Mouse (Mus musculus) lung, postnatal 0 days (tissue): ENCODE data around the gene Mical3. TPM values are rescaled to one million over a fixed set of nuclear protein-coding genes. Genes with fewer than 3 reads are reported as not detected.

ENCODE experiments used
- ATAC-seq: fragments of 200-750 bp; cut with Nextera tagmentation; 2 replicates; pipeline ENCODE4 v1.8.0; 2017; ENCODE audit warnings: moderate library complexity
- DNase-seq: peaks from one replicate; pipeline ENCODE4 v3.0.0-alpha.2; 2016; ENCODE audit warnings: low spot score
- H3K27ac ChIP-seq: fragments of 300-500 bp; sonication (generic); 2 replicates; pipeline ENCODE4 v1.5.1; 2014; ENCODE audit warnings: antibody characterized with exemption, mild to moderate bottlenecking, low read length, mixed read lengths
- H3K27me3 ChIP-seq: fragments of 300-500 bp; sonication (generic); replicated peaks from 2 replicates; pipeline ENCODE4 v1.6.1; 2014; ENCODE audit warnings: low read length, mixed read lengths; ENCODE audit not compliant: insufficient read depth
- H3K36me3 ChIP-seq: fragments of 300-500 bp; sonication (generic); 2 replicates; pipeline ENCODE4 v1.6.1; 2014; ENCODE audit warnings: low read length, mixed read lengths; ENCODE audit not compliant: insufficient read depth
- H3K4me1 ChIP-seq: fragments of 300-500 bp; sonication (generic); 2 replicates; pipeline ENCODE4 v1.6.1; 2014; ENCODE audit warnings: antibody characterized with exemption, low read depth, low read length, mixed read lengths; ENCODE audit not compliant: insufficient read depth
- H3K4me2 ChIP-seq: fragments of 300-500 bp; sonication (generic); replicated peaks from 2 replicates; pipeline ENCODE4 v1.6.1; 2014; ENCODE audit warnings: low read depth, mild to moderate bottlenecking, low read length, moderate library complexity, mixed read lengths
- H3K4me3 ChIP-seq: fragments of 300-500 bp; sonication (generic); 2 replicates; pipeline ENCODE4 v1.5.1; 2014; ENCODE audit warnings: low read depth, low read length
- H3K9ac ChIP-seq: fragments of 300-500 bp; sonication (generic); replicated peaks from 2 replicates; pipeline ENCODE4 v1.6.1; 2014; ENCODE audit warnings: low read depth, mild to moderate bottlenecking
- H3K9me3 ChIP-seq: fragments of 300-500 bp; sonication (generic); 2 replicates; pipeline ENCODE4 v1.6.1; 2016; ENCODE audit warnings: low read length, mixed read lengths
- CTCF ChIP-seq: IDR thresholded peaks from 2 replicates; pipeline ENCODE4 v1.5.1; 2016; ENCODE audit warnings: antibody characterized with exemption, mild to moderate bottlenecking
- EP300 ChIP-seq: IDR thresholded peaks from 2 replicates; pipeline ENCODE4 v1.6.1; 2016; ENCODE audit warnings: antibody characterized with exemption, mild to moderate bottlenecking, control low read depth
- WGBS: fragments of 180-500 bp; shearing (Covaris S2); extraction: QIAGEN DNeasy Blood & Tissue Kit; methylation state at CpG from one replicate; pipeline ENCODE4 v1.1.7; 2014; 5-methylcytosine and 5-hydroxymethylcytosine counted together
- polyA plus RNA-seq: library from polyadenylated mRNA; unstranded; fragments of >200 nt; fragmentation: Nextera tagmentation; extraction: Ambion mirVana; gene quantifications from 2 replicates; pipeline ENCODE4 v1.2.1, GENCODE M21; 2015

The Mical3 gene
- polyA plus RNA-seq, 1 experiment from 2014 or later: 12.8 TPM

GRCm38 (mm10) chr6:121033250-121033649 lies 97.5 kb downstream of the Mical3 start:
- Histone ChIP-seq H3K27me3 (no peaks in the 10 kb centered on the region), H3K27ac (no peak overlapping the region), H3K9me3 (no peaks in the 10 kb centered on the region), H3K4me1 (no peaks in the 10 kb centered on the region), H3K4me3 (no peak overlapping the region), H3K9ac (no peak overlapping the region), H3K36me3 (peaks cover 22% of the 10 kb centered on the region; the same call in 1 of the 2 replicates), H3K4me2 (no peak overlapping the region)
- TF ChIP-seq EP300 (no peak), CTCF (no peak)
- no peak for ATAC-seq
- DNase-seq: no peak
- WGBS: 99% methylated on average over 3 of the region's 3 CpGs

DNA sequence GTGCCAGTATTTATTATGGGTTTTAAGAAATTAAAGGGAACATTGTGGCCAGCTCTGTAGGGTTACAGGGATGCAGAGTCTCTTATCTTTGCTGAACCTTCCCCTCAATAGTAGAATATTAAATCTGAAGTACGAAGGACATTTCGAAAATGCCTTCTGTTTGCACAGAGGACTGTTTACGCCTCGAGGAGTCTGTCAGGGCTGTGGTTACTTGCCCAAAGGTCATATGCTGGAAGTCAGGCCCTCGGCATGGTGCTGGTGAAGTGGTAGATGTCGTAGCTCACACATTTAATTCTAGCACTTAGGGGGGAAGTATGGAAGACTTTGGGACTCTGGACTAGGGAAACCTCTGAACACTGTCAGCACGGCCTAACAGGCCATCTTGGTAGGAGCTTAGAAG lies 99.4 kb downstream of the Mical3 start:
- no peak for DNase-seq
- H3K4me1 ChIP-seq: no peaks in the 10 kb centered on the region
- H3K27me3 ChIP-seq: no peaks in the 10 kb centered on the region
- no peak for TF ChIP-seq CTCF
- no peak for TF ChIP-seq EP300
- ATAC-seq: no peak
- H3K4me2 ChIP-seq: no peak overlapping the region
- H3K9me3 ChIP-seq: no peaks in the 10 kb centered on the region
- no peak overlapping the region for H3K27ac ChIP-seq
- no peak overlapping the region for H3K9ac ChIP-seq
- H3K4me3 ChIP-seq: no peak overlapping the region
- 80% methylated on average over 7 of the region's 7 CpGs for WGBS
- H3K36me3 ChIP-seq: peaks cover 13% of the 10 kb centered on the region; the same call in 1 of the 2 replicates

DNA sequence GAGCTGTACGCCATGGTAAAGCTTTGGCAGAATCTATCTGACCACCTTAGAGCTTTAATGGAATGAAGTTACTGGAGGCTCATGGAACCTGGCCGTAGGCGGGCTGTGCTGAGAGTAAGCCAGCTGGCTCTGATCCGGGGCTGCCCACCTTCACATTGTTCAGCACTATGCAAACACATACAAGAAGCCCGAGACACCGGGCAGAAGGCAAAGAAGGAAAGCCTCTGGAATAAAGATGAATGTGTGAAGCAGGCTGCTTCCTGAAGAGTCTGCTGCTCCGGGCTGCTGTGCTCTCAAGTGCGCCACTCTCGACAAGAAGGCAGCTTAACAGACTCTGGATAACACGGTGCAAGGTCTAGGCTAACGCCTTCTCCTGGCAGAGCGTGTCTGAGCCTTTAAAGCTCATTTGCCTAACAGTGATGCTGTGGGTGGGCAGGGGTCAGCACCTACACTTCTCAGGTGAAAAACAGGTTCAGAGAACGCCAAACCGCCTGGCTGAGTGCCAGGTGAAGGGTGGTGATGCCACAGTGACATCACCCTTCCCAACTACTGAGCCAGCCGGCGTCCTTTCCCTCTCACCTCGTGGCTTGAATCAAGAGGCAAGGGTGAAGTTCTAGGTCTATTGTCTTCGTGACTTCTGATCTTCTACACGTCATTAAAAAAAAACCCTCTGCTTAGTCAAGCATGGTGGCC lies 100.8 kb downstream of the Mical3 start:
- ATAC-seq: no peak

DNA sequence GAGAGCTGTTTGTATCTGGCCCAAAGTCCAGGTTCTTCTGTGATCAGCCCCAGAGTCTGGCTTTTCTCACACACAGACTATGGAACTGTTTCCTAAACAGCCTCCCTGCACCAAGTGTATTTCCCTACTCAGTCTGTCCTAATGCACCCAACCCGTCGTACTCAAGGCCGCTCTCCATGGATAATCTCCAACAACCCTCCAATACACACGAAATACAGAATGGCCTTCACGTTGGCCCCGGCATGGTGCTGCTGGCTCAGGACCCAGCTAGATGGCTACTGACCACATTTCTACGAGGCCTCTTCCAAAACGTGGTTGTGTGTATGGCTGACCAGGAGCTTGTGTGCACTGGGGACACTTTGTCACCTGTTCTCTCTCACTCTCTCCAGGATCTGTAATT lies 102.3 kb downstream of the Mical3 start:
- H3K36me3 ChIP-seq: peaks cover 6% of the 10 kb centered on the region; the same call in 1 of the 2 replicates
- 92% methylated on average over 8 of the region's 8 CpGs for WGBS

More for the DNA sequence above, 100.8 kb downstream of the Mical3 start:
- DNase-seq: no peak
- Histone ChIP-seq H3K9me3 (no peaks in the 10 kb centered on the region), H3K27me3 (no peaks in the 10 kb centered on the region), H3K4me3 (no peak overlapping the region), H3K4me1 (no peaks in the 10 kb centered on the region), H3K36me3 (peaks cover 13% of the 10 kb centered on the region; the same call in 1 of the 2 replicates), H3K27ac (no peak overlapping the region), H3K9ac (no peak overlapping the region), H3K4me2 (no peak overlapping the region)
- TF ChIP-seq CTCF (no peak), EP300 (no peak)
- 63% methylated on average over 19 of the region's 19 CpGs for WGBS

DNA sequence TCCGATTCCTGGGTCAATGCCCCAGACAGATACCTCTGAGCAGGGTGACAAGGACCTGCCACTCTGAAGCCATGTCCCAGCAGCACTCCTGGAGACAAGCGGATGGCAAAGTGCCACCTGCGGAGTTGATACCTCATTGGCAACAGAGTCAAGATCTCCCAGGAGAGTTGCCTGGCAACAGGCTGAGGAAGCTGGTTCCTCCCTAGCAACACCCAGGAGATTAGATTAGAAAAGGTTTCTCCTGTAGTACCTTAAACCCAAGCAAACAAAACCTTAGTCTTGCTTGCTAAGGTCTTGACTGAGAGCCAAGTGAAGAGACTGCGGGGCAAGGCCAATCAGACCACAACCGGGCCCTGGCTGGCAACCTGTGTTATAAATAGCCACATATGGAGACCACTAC lies 103.5 kb downstream of the Mical3 start:
- no peak overlapping the region for H3K9ac ChIP-seq
- no peak overlapping the region for H3K4me3 ChIP-seq
- peaks cover 7% of the 10 kb centered on the region; the same call in 1 of the 2 replicates for H3K36me3 ChIP-seq
- no peaks in the 10 kb centered on the region for H3K27me3 ChIP-seq
- DNase-seq (no peak), ATAC-seq (no peak)
- no peak overlapping the region for H3K27ac ChIP-seq
- H3K4me1 ChIP-seq: no peaks in the 10 kb centered on the region
- 66% methylated on average over 5 of the region's 5 CpGs for WGBS
- TF ChIP-seq CTCF: no peak
- no peak for TF ChIP-seq EP300
- no peaks in the 10 kb centered on the region for H3K9me3 ChIP-seq
- H3K4me2 ChIP-seq: no peak overlapping the region

More for the DNA sequence above, 102.3 kb downstream of the Mical3 start:
- ATAC-seq: no peak
- no peak for DNase-seq
- H3K4me1 ChIP-seq: no peaks in the 10 kb centered on the region
- H3K4me3 ChIP-seq: no peak overlapping the region
- H3K4me2 ChIP-seq: no peak overlapping the region
- TF ChIP-seq EP300: no peak
- TF ChIP-seq CTCF: no peak
- H3K27me3 ChIP-seq: no peaks in the 10 kb centered on the region
- no peak overlapping the region for H3K9ac ChIP-seq
- H3K9me3 ChIP-seq: no peaks in the 10 kb centered on the region
- no peak overlapping the region for H3K27ac ChIP-seq

GRCm38 (mm10) chr6:121026866-121027265 lies 103.9 kb downstream of the Mical3 start:
- no peak overlapping the region for H3K4me2 ChIP-seq
- ATAC-seq (no peak), DNase-seq (no peak)
- 63% methylated on average over 7 of the region's 7 CpGs for WGBS
- H3K36me3 ChIP-seq: peaks cover 7% of the 10 kb centered on the region; the same call in 1 of the 2 replicates
- no peaks in the 10 kb centered on the region for H3K4me1 ChIP-seq
- no peak overlapping the region for H3K4me3 ChIP-seq
- no peaks in the 10 kb centered on the region for H3K27me3 ChIP-seq
- no peak for TF ChIP-seq CTCF
- no peak for TF ChIP-seq EP300
- no peaks in the 10 kb centered on the region for H3K9me3 ChIP-seq
- H3K9ac ChIP-seq: no peak overlapping the region
- H3K27ac ChIP-seq: no peak overlapping the region
